Mouse (Mus musculus): ENCODE measurements around the gene Fchsd2. TPM values are rescaled to one million over a fixed set of nuclear protein-coding genes. Genes with fewer than 3 reads are reported as not detected.

Gene Fchsd2
- polyA plus RNA-seq (2015; fragmentation: Nextera tagmentation; extraction: Ambion mirVana) = 36.8 and 37.3 TPM in 2 replicates

- no peaks in the 10 kb centered on the region for H3K9me3 ChIP-seq
- 79% methylated on average over 7 of the region's 7 CpGs for WGBS
- no peak for ATAC-seq (ENCODE audit: low read depth)
- no peaks in the 10 kb centered on the region for H3K36me3 ChIP-seq
- H3K27me3 ChIP-seq = no peaks in the 10 kb centered on the region
- no peak within 1 kb of the TSS for H3K4me2 ChIP-seq
- H3K4me3 ChIP-seq = no peak within 1 kb of the TSS
- no peak within 1 kb of the TSS for H3K9ac ChIP-seq
- H3K27ac ChIP-seq (replicated peaks) = no peak within 1 kb of the TSS
- 0 out of 2 replicates have a peak, but pooled peaks cover 4% of the 10 kb centered on the region for H3K4me1 ChIP-seq (replicated peaks)
These were observed at the start of gene Fchsd2 for GRCm38 (mm10) chr7:101092618-101093017. Gene Fchsd2 (plus strand): TSS chr7:101092863.

- H3K9me3 ChIP-seq = no peaks in the 10 kb centered on the region
- no peak overlapping the region for H3K9ac ChIP-seq
- no peaks in the 10 kb centered on the region for H3K27me3 ChIP-seq
- no peak overlapping the region for H3K4me3 ChIP-seq
- WGBS = 67% methylated on average over 8 of the region's 8 CpGs
- no peaks in the 10 kb centered on the region; the same call in 1 of the 2 replicates for H3K4me1 ChIP-seq (replicated peaks)
- H3K27ac ChIP-seq (replicated peaks) = no peak overlapping the region
- ATAC-seq (ENCODE audit: low read depth) = no peak
- H3K4me2 ChIP-seq = no peak overlapping the region
- H3K36me3 ChIP-seq = no peaks in the 10 kb centered on the region
These were observed 48.7 kb upstream of the Fchsd2 start for GRCm38 (mm10) chr7:101043846-101044541.

- H3K4me3 ChIP-seq = no peak overlapping the region
- no peaks in the 10 kb centered on the region for H3K4me1 ChIP-seq (replicated peaks)
- H3K9me3 ChIP-seq = no peaks in the 10 kb centered on the region
- WGBS = 77% methylated on average over 5 of the region's 5 CpGs
- H3K36me3 ChIP-seq = no peaks in the 10 kb centered on the region
- no peak overlapping the region for H3K9ac ChIP-seq
- no peak for ATAC-seq (ENCODE audit: low read depth)
- H3K4me2 ChIP-seq = no peak overlapping the region
- H3K27ac ChIP-seq (replicated peaks) = no peak overlapping the region
- H3K27me3 ChIP-seq = no peaks in the 10 kb centered on the region; the same call in 1 of the 2 replicates
These were observed 44.4 kb upstream of the Fchsd2 start for GRCm38 (mm10) chr7:101048247-101048646.

GRCm38 (mm10) chr7:101049326-101050087 lies 43.2 kb upstream of the Fchsd2 start:
- Histone ChIP-seq H3K4me1 (replicated peaks) (no peaks in the 10 kb centered on the region), H3K9me3 (no peaks in the 10 kb centered on the region), H3K4me3 (no peak overlapping the region), H3K36me3 (no peaks in the 10 kb centered on the region), H3K4me2 (no peak overlapping the region), H3K27ac (replicated peaks) (no peak overlapping the region), H3K9ac (no peak overlapping the region), H3K27me3 (no peaks in the 10 kb centered on the region; the same call in 1 of the 2 replicates)
- WGBS = 83% methylated on average over 7 of the region's 7 CpGs
- ATAC-seq (ENCODE audit: low read depth) = no peak

- Histone ChIP-seq H3K4me2 (no peak overlapping the region), H3K4me3 (no peak overlapping the region), H3K9me3 (no peaks in the 10 kb centered on the region), H3K4me1 (replicated peaks) (no peaks in the 10 kb centered on the region), H3K27ac (replicated peaks) (no peak overlapping the region), H3K36me3 (no peaks in the 10 kb centered on the region), H3K9ac (no peak overlapping the region), H3K27me3 (no peaks in the 10 kb centered on the region; the same call in 1 of the 2 replicates)
- peak; percentile 32; the same call in 1 of the 2 replicates for ATAC-seq (ENCODE audit: low read depth)
- WGBS = 74% methylated on average over 13 of the region's 13 CpGs
These were observed 41.7 kb upstream of the Fchsd2 start for GRCm38 (mm10) chr7:101050724-101051550.

- Histone ChIP-seq H3K4me1 (replicated peaks) (no peaks in the 10 kb centered on the region), H3K27me3 (no peaks in the 10 kb centered on the region; the same call in 1 of the 2 replicates), H3K4me3 (no peak overlapping the region), H3K9me3 (no peaks in the 10 kb centered on the region), H3K9ac (no peak overlapping the region), H3K27ac (replicated peaks) (no peak overlapping the region), H3K4me2 (no peak overlapping the region), H3K36me3 (no peaks in the 10 kb centered on the region)
- ATAC-seq (ENCODE audit: low read depth) = peak; percentile 32; the same call in 1 of the 2 replicates
- 18% methylated on average over 11 of the region's 11 CpGs for WGBS
These were observed 41.0 kb upstream of the Fchsd2 start for GRCm38 (mm10) chr7:101051551-101052221.

- H3K36me3 ChIP-seq = no peaks in the 10 kb centered on the region
- no peaks in the 10 kb centered on the region for H3K9me3 ChIP-seq
- H3K9ac ChIP-seq = no peak overlapping the region
- H3K4me2 ChIP-seq = no peak overlapping the region
- no peak overlapping the region for H3K4me3 ChIP-seq
- no peak overlapping the region for H3K27ac ChIP-seq (replicated peaks)
- H3K4me1 ChIP-seq (replicated peaks) = peaks cover 5% of the 10 kb centered on the region; the same call in 1 of the 2 replicates
- ATAC-seq (ENCODE audit: low read depth) = no peak
- 56% methylated on average over 2 of the region's 2 CpGs for WGBS
- no peaks in the 10 kb centered on the region; the same call in 1 of the 2 replicates for H3K27me3 ChIP-seq
These were observed 39.5 kb upstream of the Fchsd2 start for GRCm38 (mm10) chr7:101053136-101053535.

GRCm38 (mm10) chr7:101057309-101057708 lies 35.4 kb upstream of the Fchsd2 start:
- 42% methylated on average over 4 of the region's 4 CpGs for WGBS
- Histone ChIP-seq H3K9me3 (no peaks in the 10 kb centered on the region), H3K9ac (no peak overlapping the region), H3K4me3 (no peak overlapping the region), H3K27me3 (no peaks in the 10 kb centered on the region), H3K4me1 (replicated peaks) (peaks cover 9% of the 10 kb centered on the region), H3K36me3 (no peaks in the 10 kb centered on the region), H3K27ac (replicated peaks) (no peak overlapping the region), H3K4me2 (no peak overlapping the region)
- no peak for ATAC-seq (ENCODE audit: low read depth)

GRCm38 (mm10) chr7:101059188-101059587 lies 33.5 kb upstream of the Fchsd2 start:
- H3K4me2 ChIP-seq = no peak overlapping the region
- no peak overlapping the region for H3K4me3 ChIP-seq
- H3K9ac ChIP-seq = no peak overlapping the region
- no peaks in the 10 kb centered on the region for H3K9me3 ChIP-seq
- ATAC-seq (ENCODE audit: low read depth) = no peak
- no peaks in the 10 kb centered on the region for H3K36me3 ChIP-seq
- 76% methylated on average over 5 of the region's 5 CpGs for WGBS
- H3K27ac ChIP-seq (replicated peaks) = no peak overlapping the region
- H3K4me1 ChIP-seq (replicated peaks) = peaks cover 9% of the 10 kb centered on the region
- no peaks in the 10 kb centered on the region for H3K27me3 ChIP-seq

- no peak overlapping the region for H3K4me3 ChIP-seq
- H3K36me3 ChIP-seq = no peaks in the 10 kb centered on the region
- no peaks in the 10 kb centered on the region for H3K9me3 ChIP-seq
- no peaks in the 10 kb centered on the region for H3K27me3 ChIP-seq
- ATAC-seq (ENCODE audit: low read depth) = no peak
- H3K4me1 ChIP-seq (replicated peaks) = peaks cover 9% of the 10 kb centered on the region
- 71% methylated on average over 5 of the region's 5 CpGs for WGBS
- H3K9ac ChIP-seq = no peak overlapping the region
- H3K4me2 ChIP-seq = no peak overlapping the region
- H3K27ac ChIP-seq (replicated peaks) = no peak overlapping the region
These were observed 32.2 kb upstream of the Fchsd2 start for GRCm38 (mm10) chr7:101060476-101060875.

- peak overlapping the region; percentile 26 for H3K4me2 ChIP-seq
- H3K36me3 ChIP-seq = no peaks in the 10 kb centered on the region
- H3K4me3 ChIP-seq = no peak overlapping the region
- no peaks in the 10 kb centered on the region for H3K27me3 ChIP-seq
- no peak overlapping the region for H3K9ac ChIP-seq
- H3K4me1 ChIP-seq (replicated peaks) = peaks cover 9% of the 10 kb centered on the region
- no peak for ATAC-seq (ENCODE audit: low read depth)
- no peaks in the 10 kb centered on the region for H3K9me3 ChIP-seq
- 11% methylated on average over 17 of the region's 17 CpGs for WGBS
- no peak overlapping the region for H3K27ac ChIP-seq (replicated peaks)
These were observed 31.3 kb upstream of the Fchsd2 start for GRCm38 (mm10) chr7:101061381-101061780.

Measured in neural tube, embryonic 13.5 days (tissue).